Mouse (Mus musculus) limb, embryonic 11.5 days (tissue): ENCODE measurements around the gene Otx1. TPM values are rescaled to one million over a fixed set of nuclear protein-coding genes. Genes with fewer than 3 reads are reported as not detected.

Experiments
- ATAC-seq: fragments of 200-750 bp; cut with Nextera tagmentation; 2 replicates; pipeline ENCODE4 v1.8.0; 2017; ENCODE audit warnings: low read depth; ENCODE audit not compliant: insufficient number of reproducible peaks, low FRiP score, low TSS enrichment
- DNase-seq: peaks from one replicate; pipeline ENCODE4 v3.0.0-alpha.2; 2015; ENCODE audit warnings: low spot score
- H3K27ac ChIP-seq: fragments of 300-500 bp; sonication (generic); replicated peaks from 2 replicates; pipeline ENCODE4 v1.5.1; 2014; ENCODE audit warnings: low read depth, mild to moderate bottlenecking, low read length
- H3K27me3 ChIP-seq: fragments of 300-500 bp; sonication (generic); 2 replicates; pipeline ENCODE4 v1.6.1; 2014; ENCODE audit warnings: mild to moderate bottlenecking, low read length, mixed read lengths; ENCODE audit not compliant: control insufficient read depth, insufficient read depth
- H3K36me3 ChIP-seq: fragments of 300-500 bp; sonication (generic); 2 replicates; pipeline ENCODE4 v1.6.1; 2014; ENCODE audit warnings: mild to moderate bottlenecking, low read length, moderate library complexity, mixed read lengths; ENCODE audit not compliant: control insufficient read depth, insufficient read depth
- H3K4me1 ChIP-seq: fragments of 300-500 bp; sonication (generic); 2 replicates; pipeline ENCODE4 v1.6.1; 2014; ENCODE audit warnings: low read length, mixed read lengths; ENCODE audit not compliant: control insufficient read depth, insufficient read depth
- H3K4me2 ChIP-seq: fragments of 300-500 bp; sonication (generic); 2 replicates; pipeline ENCODE4 v1.6.1; 2014; ENCODE audit warnings: low read depth, mild to moderate bottlenecking, moderate library complexity; ENCODE audit not compliant: severe bottlenecking
- H3K4me3 ChIP-seq: fragments of 300-500 bp; sonication (generic); 2 replicates; pipeline ENCODE4 v1.5.1; 2014; ENCODE audit warnings: low read depth, low read length
- H3K9ac ChIP-seq: fragments of 300-500 bp; sonication (generic); 2 replicates; pipeline ENCODE4 v1.6.1; 2014; ENCODE audit warnings: mild to moderate bottlenecking, low read length
- H3K9me3 ChIP-seq: fragments of 300-500 bp; sonication (generic); 2 replicates; pipeline ENCODE4 v1.6.1; 2016; ENCODE audit warnings: low read length; ENCODE audit not compliant: control insufficient read depth
- WGBS: fragments of 180-500 bp; shearing (Covaris S2); extraction: QIAGEN DNeasy Blood & Tissue Kit; methylation state at CpG from one replicate; pipeline ENCODE4 v1.1.7; 2014; 5-methylcytosine and 5-hydroxymethylcytosine counted together
- polyA plus RNA-seq: library from polyadenylated mRNA; unstranded; fragments of >200 nt; fragmentation: Nextera tagmentation; extraction: Ambion mirVana; gene quantifications from 2 replicates; pipeline ENCODE4 v1.2.1, GENCODE M21; 2014

Gene Otx1
- polyA plus RNA-seq, 1 experiment from 2014 or later, result 0.39 TPM

DNA sequence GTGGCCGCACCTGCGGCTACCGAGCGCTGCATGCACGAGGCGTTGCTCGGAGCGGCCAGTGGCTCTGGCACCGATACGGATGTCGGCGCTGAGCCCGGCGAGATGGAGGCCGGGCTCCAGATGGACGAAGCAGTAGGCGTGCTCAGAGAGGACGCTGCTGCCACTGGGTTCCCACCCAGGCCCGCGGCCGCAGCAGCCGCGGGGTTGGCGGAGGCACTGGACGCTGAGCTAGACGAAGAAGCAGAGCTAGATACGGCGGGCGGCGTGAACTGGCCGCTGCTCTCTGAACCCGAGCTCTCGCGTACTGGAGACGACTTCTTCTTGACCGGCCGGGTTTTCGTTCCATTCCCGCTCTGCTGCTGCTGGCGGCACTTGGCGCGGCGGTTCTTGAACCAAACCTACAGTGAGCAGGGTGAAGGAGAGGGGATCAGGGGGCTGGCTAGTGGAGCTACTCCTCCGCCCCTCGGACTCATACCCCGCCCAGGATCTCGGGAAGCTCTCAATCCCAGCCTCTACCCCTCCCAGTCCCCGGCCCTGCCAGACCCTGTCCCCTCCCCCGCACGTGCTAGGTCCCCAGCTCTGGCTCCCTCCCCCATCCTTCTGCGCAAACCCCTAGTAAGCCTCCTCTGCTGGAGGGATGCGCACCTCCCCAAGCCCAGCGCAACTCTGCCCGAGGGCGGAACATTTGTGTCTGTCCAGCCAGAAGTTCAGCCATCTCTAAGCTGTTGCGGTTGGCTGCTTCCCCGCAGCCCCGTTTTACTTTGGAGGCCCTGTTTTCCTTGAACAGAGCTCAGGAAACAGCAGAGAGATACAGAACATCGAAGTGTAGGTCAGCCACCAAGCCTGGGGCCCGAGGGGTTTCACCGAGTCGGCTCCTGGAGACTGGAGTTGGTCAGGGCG is 5.8 kb downstream of the Otx1 start:
- no peak overlapping the region for H3K9ac ChIP-seq
- peak; percentile 74 for DNase-seq

DNA sequence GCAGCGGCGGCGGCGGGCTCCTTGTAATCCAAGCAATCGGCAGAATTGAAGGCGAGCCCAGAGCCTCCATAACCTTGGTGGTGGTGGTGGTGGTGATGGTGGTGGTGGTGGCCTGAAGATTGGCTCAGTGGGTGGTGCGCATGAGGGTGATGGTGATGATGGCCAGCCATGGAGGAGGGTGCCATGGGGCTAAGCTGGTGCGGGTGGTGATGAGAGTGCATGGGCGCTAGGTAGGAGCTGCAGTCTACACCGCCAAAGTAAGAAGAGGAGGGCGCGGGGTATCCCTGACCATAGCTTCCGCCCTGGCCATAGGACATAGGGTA is 6.4 kb downstream of the Otx1 start:
- Histone ChIP-seq H3K36me3 (no peaks in the 10 kb centered on the region), H3K4me3 (peak overlapping the region; percentile 24), H3K27ac (no peak overlapping the region), H3K27me3 (peaks cover 78% of the 10 kb centered on the region), H3K4me1 (peaks cover 9% of the 10 kb centered on the region), H3K9me3 (peaks cover 3% of the 10 kb centered on the region; the same call in 1 of the 2 replicates), H3K4me2 (peak overlapping the region; percentile 24), H3K9ac (no peak overlapping the region)
- ATAC-seq (no peak), DNase-seq (no peak)
- WGBS, result 2% methylated on average over 13 of the region's 13 CpGs

More for the DNA sequence above, 5.8 kb downstream of the Otx1 start:
- peaks cover 79% of the 10 kb centered on the region for H3K27me3 ChIP-seq
- WGBS, result under 1% methylated on average over 63 of the region's 63 CpGs
- no peak for ATAC-seq
- peak overlapping the region; percentile 24 for H3K4me3 ChIP-seq
- H3K4me1 ChIP-seq, result peaks cover 9% of the 10 kb centered on the region
- H3K36me3 ChIP-seq, result no peaks in the 10 kb centered on the region
- peak overlapping the region; percentile 24 for H3K4me2 ChIP-seq
- peaks cover 3% of the 10 kb centered on the region; the same call in 1 of the 2 replicates for H3K9me3 ChIP-seq
- no peak overlapping the region for H3K27ac ChIP-seq

DNA sequence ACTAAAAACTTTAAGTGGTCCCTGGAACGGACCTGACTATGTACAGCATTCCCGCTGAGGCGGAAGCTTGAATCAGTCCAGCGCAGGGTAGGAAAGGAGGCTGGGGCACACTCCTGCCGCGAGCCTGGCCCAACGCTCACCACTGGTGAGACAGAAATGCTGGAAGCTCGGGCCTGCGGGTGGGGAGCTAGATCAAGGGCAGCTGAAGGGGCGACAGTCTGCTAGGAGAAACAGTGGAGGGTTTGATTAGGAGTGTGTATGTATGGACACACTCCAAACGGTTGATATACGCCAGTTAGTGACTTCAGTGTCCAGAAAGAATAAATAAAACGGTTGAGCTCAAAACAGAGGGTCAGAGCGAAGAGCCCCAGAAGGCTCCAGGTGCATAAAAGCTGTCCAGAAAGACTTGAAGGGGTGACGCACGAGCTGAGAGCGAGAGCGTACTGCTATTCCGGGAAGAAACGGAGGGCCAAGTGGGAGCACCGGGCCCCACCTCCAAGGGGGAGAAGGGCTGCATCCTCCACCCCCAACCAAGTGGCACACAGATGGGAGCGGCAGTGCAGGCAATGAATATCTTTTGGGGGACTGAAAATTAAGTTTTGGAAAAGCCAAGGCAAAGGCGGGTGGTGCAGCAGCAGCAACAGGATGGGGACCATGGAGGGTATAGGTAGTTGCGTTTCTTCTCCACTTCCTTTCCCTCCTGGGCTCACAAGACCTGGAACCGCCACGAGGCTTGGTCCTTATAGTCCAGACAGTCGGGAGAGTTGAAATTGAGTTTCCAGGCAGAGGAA is 7.0 kb downstream of the Otx1 start:
- no peak overlapping the region for H3K4me2 ChIP-seq
- peaks cover 72% of the 10 kb centered on the region for H3K27me3 ChIP-seq
- DNase-seq (peak; percentile 68), ATAC-seq (no peak)
- no peak overlapping the region for H3K9ac ChIP-seq
- no peak overlapping the region for H3K4me3 ChIP-seq
- H3K4me1 ChIP-seq, result peaks cover 5% of the 10 kb centered on the region
- H3K9me3 ChIP-seq, result peaks cover 3% of the 10 kb centered on the region; the same call in 1 of the 2 replicates
- WGBS, result 2% methylated on average over 27 of the region's 27 CpGs
- no peaks in the 10 kb centered on the region for H3K36me3 ChIP-seq
- H3K27ac ChIP-seq, result no peak overlapping the region

DNA sequence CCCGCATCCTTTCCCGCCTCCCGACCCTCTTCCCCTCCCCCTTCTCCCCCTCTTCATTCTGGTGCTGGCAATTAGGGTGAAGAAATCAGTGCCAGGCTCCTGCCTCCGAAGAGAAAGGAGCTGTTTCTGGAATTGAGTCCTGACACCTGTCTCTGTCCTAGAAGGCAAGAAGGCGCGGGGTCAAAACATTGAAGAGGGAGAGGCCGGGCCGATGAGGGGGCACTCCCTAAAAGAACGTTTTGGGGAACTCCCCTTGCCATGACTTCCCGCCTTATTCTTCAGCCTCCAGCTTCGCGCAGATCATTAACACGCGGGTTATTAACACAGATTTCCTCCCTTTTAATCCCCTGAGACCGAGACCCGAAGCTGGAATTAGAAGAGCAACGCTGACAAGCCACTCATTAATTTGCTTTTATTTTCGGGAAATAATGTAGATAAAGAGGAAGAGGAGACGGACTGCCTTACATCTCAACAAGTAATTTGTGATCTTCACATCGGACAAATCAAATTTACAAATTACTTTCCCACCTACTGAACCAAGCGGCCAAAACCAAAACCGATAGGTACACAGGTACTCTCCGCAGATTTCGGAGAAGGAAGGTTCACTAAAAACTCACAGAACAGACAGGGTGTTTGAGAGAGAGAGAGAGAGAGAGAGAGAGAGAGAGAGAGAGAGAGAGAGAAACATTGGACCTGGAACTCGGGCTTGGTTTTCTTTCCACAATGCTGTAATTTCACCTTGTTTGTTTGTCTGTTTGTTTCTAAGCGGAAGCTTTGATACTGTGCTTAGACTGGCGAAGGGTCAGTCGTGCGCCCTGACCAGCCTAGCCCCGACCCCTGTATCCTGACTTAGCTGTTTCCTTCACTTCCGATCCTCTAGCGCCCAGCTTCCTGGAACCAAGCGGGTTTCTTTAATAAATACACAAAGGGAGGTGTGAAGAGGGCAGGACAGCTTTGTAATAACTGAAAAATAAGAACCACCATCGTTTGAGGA is 8.0 kb downstream of the Otx1 start:
- Histone ChIP-seq H3K4me2 (no peak overlapping the region), H3K4me3 (no peak overlapping the region), H3K27ac (no peak overlapping the region), H3K4me1 (peaks cover 3% of the 10 kb centered on the region; the same call in 1 of the 2 replicates), H3K27me3 (peaks cover 66% of the 10 kb centered on the region), H3K36me3 (no peaks in the 10 kb centered on the region), H3K9me3 (peaks cover 3% of the 10 kb centered on the region; the same call in 1 of the 2 replicates), H3K9ac (no peak overlapping the region)
- peak; percentile 59 for DNase-seq
- WGBS, result 1% methylated on average over 34 of the region's 34 CpGs
- ATAC-seq, result no peak

DNA sequence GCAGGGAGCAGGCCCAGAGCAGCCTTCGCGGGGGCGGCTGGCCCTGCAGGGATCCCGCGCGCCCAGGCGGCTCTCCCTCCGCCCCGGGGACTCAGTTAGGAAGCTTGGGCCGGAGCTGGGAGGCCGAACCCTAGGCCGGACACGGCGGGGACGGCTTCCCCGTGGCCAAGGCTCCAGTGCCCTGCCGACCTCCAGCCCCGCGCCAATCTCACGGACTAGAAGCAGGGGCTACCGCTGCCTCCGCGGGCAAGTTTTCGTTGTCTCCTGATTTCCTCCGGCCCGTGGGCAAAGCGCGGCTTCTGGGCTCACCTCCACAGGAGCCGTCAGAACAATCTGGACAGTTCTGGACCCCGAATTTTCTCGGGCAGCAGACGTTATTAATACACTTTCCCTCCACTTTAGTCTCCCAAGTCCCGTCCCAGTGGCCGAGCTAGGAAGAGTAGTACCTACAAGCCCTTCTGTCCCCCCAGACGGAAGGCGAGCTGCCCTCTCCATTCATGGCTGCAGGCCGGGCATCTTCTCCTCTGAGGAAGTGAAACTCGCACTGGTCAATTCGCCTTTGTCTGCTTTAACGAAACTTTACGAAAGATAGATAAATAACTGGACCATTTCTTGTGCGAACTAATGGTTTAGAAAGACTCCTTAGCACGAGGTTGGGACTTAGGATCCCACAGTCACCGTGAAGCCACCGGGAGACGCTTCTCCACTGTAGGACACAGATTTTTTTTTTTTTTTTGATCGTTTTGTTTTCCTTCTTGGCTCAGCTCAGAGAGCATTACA is 8.9 kb downstream of the Otx1 start:
- no peak overlapping the region for H3K4me3 ChIP-seq
- no peaks in the 10 kb centered on the region for H3K36me3 ChIP-seq
- no peak overlapping the region for H3K4me2 ChIP-seq
- H3K27ac ChIP-seq, result no peak overlapping the region
- H3K9me3 ChIP-seq, result peaks cover 3% of the 10 kb centered on the region; the same call in 1 of the 2 replicates
- H3K27me3 ChIP-seq, result peaks cover 62% of the 10 kb centered on the region
- ATAC-seq (no peak), DNase-seq (peak; percentile 76)
- H3K4me1 ChIP-seq, result peaks cover 3% of the 10 kb centered on the region; the same call in 1 of the 2 replicates
- H3K9ac ChIP-seq, result no peak overlapping the region
- WGBS, result 1% methylated on average over 45 of the region's 47 CpGs

DNA sequence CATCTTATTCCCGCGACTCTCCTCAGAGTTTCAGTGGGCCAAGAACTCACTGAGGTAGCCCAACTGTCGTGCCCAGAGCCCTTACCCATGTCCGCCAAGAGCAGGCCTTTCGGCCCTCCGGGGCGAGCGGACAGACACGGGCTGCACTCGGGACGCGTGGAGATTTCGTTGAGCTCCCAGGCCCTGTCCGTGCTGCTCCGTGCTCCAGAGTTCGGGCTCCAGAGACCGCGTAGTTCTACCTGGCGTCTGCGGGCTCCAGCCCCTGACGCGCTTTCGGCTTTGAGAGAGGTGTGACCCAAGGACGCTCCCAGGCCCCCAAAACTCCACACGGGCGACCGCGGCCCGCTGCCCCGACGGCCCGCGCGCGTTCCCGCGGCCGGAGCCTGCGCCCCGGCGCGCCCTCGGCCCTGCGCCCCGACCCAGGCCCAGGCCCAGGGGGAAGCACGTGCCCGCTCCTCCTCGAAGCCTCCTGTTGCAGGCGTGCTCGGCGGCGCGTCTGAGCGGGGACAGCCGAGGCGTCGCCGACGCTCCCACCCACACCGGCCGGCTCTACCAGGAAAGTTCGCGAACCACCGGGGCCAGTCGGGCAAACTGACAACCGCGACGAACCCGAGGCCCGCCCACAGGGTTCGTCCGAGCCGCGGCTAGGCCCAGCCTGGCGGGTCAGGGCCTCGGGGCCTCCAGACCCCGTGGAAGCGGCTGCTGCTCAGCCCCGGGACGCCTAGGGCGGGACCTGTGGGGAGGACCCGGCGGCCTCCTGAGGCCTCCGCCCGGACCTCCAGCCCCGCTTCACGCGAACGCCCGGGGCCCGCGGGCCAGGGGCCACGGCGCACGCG is 9.7 kb downstream of the Otx1 start:
- Histone ChIP-seq H3K4me2 (0 out of 2 replicates have a peak overlapping the region, but pooled peaks have one; percentile 7), H3K4me3 (0 out of 2 replicates have a peak overlapping the region, but pooled peaks have one; percentile 10), H3K9me3 (peaks cover 3% of the 10 kb centered on the region; the same call in 1 of the 2 replicates), H3K27ac (no peak overlapping the region), H3K27me3 (peaks cover 56% of the 10 kb centered on the region), H3K9ac (no peak overlapping the region), H3K4me1 (peaks cover 3% of the 10 kb centered on the region; the same call in 1 of the 2 replicates), H3K36me3 (no peaks in the 10 kb centered on the region)
- WGBS, result 1% methylated on average over 95 of the region's 96 CpGs
- ATAC-seq (0 out of 2 replicates have a peak, but pooled peaks have one; percentile 29), DNase-seq (peak; percentile 69)
